Mouse (Mus musculus): ENCODE data around the gene Mybphl.
A peak's percentile ranks its signal among the peaks of the same experiment; 100 is the strongest.

Gene Mybphl

GRCm38 (mm10) chr3:108364270-108364995, at the start of gene Mybphl:
Gene Mybphl (plus strand): TSS chr3:108364911.
- no peak for DNase-seq (ENCODE audit: low read depth)

GRCm38 (mm10) chr3:108318517-108318916, 46.2 kb upstream of the Mybphl start:
- DNase-seq (ENCODE audit: low read depth): no peak

GRCm38 (mm10) chr3:108321671-108322070, 43.0 kb upstream of the Mybphl start:
- no peak for DNase-seq (ENCODE audit: low read depth)

DNA sequence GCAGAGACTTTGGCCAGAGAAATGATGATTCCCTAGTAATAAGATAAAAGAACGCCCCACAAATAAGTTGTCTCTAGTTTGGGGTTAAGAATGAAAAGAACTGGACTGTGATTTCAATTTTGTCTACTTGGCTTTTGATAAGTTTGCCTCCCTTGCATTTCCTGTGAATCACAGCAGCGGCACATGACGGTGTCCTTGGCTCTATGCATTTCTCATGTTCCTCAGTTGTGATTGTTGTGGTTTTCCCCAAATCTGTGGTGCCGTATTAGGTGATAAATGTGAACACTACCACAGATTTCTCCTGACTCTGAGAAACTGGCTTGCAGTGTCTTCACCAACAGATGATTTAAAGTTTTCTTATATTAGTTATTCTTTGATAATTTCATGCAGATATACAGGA, 42.6 kb upstream of the Mybphl start:
- no peak for DNase-seq (ENCODE audit: low read depth)

DNA sequence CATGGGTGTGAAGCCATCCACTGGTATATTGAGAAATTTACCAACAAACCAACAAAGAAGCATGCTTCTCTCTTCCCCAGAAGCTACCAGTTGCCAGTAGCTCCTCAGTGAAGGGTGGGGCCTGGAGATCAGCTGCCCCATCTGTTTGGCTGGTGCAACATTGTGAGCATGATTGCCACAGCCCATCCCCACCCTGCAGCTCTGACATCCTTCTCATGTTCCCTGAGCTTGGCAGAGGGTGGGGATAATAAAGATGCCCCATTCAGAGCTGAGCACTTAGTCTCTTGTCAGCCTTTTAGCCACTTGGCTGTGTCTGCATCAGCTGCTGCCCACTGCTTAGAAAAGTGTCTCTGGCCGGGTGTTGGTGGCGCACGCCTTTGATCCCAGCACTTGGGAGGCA, 41.7 kb upstream of the Mybphl start:
- peak; percentile 16 for DNase-seq (ENCODE audit: low read depth)

DNA sequence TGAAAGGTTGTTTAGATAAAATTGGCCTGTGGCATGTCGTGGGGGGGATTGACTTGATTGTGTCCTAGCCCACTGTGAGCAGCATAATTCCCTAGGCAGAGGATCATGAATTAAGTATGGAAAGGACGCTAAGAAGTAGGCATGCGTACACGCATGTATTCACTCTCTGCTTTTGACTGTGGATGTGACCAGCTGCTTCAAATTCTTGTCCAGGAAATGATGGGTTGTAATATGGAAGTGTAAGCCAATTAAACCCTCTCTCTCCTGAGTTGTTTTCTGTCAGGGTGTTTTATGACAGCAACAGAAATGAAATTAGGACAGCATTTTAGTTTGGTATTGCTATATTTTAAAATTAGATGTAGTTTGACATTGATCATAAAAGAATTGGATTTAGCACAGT, 39.9 kb upstream of the Mybphl start:
- no peak for DNase-seq (ENCODE audit: low read depth)

DNA sequence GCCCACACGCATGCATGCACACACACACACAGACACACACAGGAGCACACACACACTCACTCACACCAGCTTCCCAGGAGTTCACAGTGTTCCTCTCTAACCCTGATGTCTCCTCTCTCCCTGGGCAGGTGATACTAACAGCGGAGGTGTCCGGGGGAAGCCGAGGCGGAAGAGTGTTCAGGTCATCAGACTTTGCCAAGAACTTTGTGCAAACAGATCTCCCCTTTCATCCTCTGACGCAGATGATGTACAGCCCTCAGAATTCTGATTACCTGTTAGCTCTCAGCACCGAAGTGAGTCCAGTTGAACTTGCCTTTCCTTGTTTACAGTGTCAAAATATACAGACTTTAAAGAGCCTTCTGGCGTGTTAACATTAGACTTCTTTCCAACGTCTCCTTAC, 39.2 kb upstream of the Mybphl start:
- DNase-seq (ENCODE audit: low read depth): no peak

- DNase-seq (ENCODE audit: low read depth): no peak
These were observed 37.4 kb upstream of the Mybphl start for GRCm38 (mm10) chr3:108327275-108327674.

DNA sequence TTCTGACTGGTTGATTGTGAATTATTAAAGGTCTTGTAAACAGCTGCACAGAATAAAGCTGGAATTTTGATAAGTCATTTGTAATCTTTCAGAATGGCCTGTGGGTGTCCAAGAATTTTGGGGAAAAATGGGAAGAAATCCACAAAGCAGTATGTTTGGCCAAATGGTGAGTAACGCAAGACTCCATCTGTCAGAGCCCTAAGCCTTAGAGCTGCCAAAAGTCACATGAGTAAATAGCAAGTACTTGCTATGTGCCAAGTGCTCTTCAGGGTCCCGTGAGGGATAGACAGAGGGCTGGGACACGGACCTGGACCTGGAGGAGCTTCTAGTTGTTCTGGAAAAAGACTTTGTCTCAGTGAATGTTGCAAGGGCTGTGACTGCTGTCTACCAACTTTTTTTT, 36.8 kb upstream of the Mybphl start:
- DNase-seq (ENCODE audit: low read depth): no peak

DNA sequence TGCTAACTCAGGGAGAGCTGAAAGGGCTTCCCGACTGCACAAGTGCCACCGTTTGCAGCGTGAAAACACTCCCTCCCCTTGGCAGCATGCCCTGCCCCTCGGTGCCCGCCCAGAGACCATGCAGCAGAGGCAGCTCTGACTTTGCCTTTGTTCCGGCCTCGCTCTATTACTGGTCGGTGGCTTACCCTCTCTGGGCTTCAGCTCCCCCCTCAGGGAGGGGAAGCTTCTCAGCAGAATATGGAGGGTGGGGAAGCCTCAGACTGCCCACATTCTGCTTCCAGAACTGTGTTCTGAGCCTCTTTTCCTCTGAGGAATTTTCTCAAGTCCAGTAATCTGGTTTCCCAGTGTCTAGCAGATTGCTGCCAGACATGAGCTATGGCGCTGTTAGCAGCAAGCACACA, 36.3 kb upstream of the Mybphl start:
- DNase-seq (ENCODE audit: low read depth): no peak

DNA sequence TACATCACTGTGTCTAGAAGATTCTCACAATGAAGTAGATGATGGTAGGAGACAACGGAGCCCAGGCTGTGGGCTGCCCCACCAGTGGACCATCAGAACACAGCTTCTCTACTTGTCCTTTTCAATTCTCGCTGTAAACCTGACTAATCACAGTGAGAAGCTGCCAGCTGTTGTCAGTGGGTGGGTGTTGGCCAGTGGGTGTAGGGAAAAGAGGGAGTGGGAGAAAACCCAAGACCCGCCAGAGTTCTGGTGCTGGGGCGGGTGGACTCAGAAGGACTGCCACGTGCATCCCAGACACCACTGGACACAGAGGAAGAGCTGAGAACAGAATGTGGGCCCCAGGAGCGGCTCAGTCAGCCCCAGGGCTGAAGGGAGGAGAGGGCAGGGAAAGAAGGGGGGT, 33.9 kb upstream of the Mybphl start:
- DNase-seq (ENCODE audit: low read depth): no peak

- DNase-seq (ENCODE audit: low read depth): no peak
These were observed 27.8 kb upstream of the Mybphl start for GRCm38 (mm10) chr3:108336878-108337277.

GRCm38 (mm10) chr3:108341040-108341439, 23.7 kb upstream of the Mybphl start:
- no peak for DNase-seq (ENCODE audit: low read depth)

DNA sequence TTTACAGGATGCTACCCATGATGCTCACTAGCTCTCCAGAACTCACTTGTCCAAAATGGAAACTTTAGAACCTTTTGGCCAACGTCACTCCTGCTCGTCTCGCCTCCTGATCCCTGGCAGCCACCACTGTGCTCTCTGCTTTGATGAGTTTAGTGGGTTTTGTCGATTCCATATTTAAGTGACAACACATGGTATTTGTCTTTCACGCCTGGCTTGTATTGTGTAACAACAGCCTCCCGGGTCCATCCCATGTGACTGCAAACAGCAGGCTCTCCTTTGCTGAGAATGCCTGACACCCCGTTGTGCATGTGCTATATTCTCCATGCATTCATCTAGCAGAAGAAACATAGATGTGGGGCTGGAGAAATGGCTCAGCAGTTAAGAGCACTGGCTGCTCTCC, 22.5 kb upstream of the Mybphl start:
- DNase-seq (ENCODE audit: low read depth): no peak

DNA sequence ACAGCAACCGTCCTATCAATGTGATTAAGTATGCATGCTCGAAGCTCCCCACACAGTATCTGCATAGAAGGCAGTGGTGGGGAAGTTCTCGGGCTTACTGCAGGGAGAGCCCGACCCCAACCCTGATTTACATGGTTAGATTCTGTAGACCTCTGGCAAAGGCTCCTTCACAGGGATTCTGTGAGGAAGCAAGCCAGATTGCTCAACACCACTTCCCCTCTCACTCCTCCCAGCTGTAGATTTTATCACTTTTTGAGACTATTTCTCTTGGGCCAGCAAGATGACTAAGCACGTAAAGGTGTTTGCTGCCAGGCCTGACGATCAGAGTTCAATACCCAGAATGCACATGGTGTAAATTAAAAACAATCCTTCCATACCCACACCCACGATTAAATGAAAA, 18.9 kb upstream of the Mybphl start:
- no peak for DNase-seq (ENCODE audit: low read depth)

- no peak for DNase-seq (ENCODE audit: low read depth)
These were observed 16.3 kb upstream of the Mybphl start for GRCm38 (mm10) chr3:108348376-108348775.

DNA sequence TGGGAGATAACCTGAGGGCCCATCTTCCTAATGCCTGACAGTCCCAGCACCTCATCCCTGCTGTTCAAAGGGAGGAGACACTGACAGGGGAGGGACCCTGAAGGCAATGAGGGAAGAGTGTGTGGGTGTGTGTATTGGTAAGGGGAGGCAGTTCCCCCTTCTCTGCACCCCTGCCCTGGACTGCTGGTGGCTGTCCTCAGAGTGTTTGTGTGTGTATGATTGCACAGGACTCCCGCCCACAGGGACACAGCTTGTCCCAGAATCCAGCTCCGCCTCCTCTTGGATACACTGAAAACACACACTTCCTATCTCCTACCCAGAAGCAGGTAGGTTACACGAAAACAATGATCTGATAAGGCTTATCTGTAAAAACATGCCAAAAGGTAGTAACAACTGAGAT, 9.5 kb upstream of the Mybphl start:
- DNase-seq (ENCODE audit: low read depth): no peak

GRCm38 (mm10) chr3:108357051-108357450, 7.7 kb upstream of the Mybphl start:
- no peak for DNase-seq (ENCODE audit: low read depth)

GRCm38 (mm10) chr3:108358445-108358844, 6.3 kb upstream of the Mybphl start:
- no peak for DNase-seq (ENCODE audit: low read depth)

DNA sequence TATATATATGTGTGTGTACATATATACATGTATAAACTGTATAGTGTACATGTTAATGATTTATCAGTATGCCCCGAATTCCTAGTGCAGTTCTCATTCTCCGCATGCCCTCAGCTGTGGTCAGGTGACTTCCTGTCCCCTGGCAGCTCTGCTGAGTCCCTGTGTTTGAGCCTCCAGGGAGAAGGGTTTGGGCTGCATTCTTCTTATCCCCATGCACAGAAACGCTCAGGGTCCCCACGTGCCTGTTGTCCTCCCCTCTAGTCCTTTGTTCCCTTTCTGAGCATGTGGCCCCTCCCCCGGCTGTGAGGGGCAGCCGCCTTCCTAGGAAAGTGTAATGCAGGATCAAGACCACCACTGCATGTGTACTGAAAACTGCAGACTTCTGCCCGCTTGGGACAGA, 3.8 kb upstream of the Mybphl start:
- no peak for DNase-seq (ENCODE audit: low read depth)

DNA sequence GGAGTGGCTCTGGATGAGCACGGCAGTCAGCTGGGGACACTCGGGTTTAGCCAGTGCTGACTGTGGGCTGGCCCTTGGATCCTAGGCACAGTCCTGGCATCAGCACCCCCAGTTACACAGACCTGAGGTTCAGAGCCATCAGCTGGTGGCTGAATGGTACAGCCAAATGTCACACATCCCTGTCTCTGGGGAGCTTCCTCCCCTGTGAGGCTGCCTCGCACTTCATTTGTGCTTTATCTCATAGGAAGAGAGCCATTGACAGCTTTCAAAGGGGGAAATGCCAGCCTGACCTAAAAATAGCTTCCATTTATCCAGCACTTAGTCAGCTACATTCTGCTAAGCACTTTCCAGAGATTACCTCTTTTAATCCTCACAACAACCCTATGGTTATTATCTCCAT, 1.1 kb upstream of the Mybphl start:
- no peak for DNase-seq (ENCODE audit: low read depth)

- no peak for DNase-seq (ENCODE audit: low read depth)
These were observed 2.5 kb downstream of the Mybphl start for GRCm38 (mm10) chr3:108367173-108367572.

- DNase-seq (ENCODE audit: low read depth): no peak
These were observed 3.1 kb downstream of the Mybphl start for GRCm38 (mm10) chr3:108367828-108368227.

GRCm38 (mm10) chr3:108368721-108369120, 4.0 kb downstream of the Mybphl start:
- no peak for DNase-seq (ENCODE audit: low read depth)

DNA sequence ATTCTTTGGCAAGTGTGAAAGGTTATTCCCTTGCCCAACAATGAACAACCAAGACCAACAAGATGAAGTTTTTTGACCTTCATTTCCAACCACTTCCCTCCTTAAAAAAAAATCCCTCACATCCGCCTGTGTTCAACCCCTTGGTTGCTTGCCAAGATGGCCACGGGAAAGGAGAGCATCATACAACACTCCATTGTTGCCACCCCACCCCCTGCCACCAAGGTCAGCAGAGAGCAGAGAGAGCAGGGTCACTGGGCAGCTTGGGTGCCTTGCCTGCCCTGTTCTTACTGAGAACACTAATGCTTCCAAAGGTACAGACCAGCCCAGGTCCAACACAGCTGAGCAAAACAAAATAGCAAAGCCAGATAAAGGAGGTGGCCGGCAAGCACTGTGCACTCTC, 7.6 kb downstream of the Mybphl start:
- DNase-seq (ENCODE audit: low read depth): no peak
